Mouse (Mus musculus) liver, adult 2 months (tissue): ENCODE data around the gene Galr3.

Experiments used
- CTCF ChIP-seq: fragments of 200-500 bp; IDR thresholded peaks from 2 replicates; pipeline ENCODE4 v1.5.1; 2011; ENCODE audit warnings: low read depth, low read length, control low read depth
- POLR2A ChIP-seq: fragments of 200-500 bp; IDR thresholded peaks from 2 replicates; pipeline ENCODE4 v1.6.1; 2011; ENCODE audit warnings: low read length, control low read depth; ENCODE audit not compliant: insufficient read depth; ENCODE audit errors: extremely low read depth

DNA sequence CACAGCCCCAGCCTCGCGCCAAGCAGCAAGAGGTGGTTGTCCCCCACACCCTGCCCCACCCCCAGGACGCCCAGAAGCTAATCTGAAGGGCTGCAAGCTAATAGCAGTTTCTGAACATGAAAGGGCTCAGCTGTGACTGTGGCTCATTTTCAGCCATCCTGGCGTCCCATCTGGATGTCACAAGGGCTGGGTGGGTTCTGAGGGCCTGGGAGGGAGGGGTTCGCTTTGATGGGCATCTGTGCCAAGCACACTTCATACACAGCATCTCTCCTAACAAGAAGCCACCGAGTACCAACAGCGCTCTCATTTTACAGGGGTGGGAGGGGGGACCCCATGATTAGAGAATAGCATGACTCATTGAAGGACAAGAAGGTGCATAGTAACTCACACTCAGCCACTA is 28.3 kb upstream of the Galr3 start:
- TF ChIP-seq CTCF: no peak
- TF ChIP-seq POLR2A: no peak
